Mouse (Mus musculus): Measurements from ENCODE around the gene Kif5c.

Gene Kif5c

DNA sequence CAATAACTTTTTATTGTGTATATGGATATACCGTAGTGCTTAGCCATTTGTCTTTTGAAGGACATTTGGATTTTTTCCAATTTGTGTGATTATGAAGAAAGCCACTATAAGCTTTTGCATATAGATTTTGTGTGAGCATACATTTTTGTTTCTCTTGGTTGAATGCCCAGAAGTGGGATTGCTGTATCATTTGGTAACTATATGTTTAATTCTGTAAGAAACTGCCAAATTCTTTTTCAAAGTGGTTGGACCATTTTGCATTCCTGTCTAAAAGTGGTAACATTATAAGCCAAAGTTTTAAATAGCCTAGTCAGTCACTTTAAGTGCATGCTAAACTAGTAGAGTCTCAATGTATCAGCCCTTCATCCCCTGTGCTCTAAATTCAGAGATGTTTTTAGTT is 6.5 kb downstream of the Kif5c start:
- DNase-seq: no peak

- no peak for DNase-seq
Measured at GRCm38 (mm10) chr2:49627611-49628010, 8.5 kb downstream of the Kif5c start.

DNA sequence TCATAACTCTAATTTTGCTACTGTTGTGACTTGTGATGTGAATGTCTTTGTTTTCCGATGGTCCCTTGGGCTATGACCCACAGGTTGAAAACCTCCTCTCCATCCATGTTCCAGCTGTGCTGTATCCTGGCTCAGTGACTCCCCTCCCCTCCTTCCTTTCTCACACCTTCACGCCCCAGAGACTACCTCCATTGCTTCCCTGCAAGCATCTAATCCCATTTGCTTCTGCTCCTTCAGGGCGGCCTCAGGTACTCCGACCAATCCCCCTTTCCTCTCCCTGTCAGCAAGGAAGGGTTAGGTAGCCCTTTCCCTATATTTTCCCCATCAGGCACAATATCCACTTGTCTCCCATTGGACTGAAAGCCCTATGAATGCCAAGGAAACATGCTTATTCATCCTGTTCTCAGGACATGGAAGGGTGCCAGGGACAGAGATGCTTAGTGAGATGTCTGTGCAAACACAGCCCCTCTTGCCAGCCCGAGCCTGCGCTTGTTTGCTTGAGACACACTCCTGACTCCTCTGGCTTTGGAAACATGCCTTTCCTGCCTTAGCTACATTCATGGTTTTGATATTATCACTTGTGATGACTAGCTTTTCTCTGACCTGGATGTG is 9.1 kb downstream of the Kif5c start:
- no peak for DNase-seq

DNA sequence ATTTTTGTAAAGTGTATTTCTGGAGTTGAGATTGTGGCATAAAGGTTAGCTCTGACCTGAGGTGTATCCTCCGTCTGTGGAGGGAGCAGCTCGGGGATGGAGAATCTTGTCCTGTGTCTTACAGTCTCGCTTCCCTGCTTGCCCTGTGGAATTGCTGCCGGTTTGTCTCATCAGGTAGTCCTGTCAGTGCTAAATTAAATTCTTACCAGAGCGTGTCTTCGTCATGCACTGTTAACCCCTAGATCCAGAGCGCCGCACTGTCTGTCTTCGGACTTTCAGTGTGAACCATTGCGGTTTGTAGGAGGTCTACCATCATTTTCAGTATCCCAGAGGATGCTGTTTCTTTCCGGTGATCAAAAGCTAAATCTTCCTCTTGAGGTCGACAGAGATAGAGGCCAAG is 10.1 kb downstream of the Kif5c start:
- no peak for DNase-seq

DNA sequence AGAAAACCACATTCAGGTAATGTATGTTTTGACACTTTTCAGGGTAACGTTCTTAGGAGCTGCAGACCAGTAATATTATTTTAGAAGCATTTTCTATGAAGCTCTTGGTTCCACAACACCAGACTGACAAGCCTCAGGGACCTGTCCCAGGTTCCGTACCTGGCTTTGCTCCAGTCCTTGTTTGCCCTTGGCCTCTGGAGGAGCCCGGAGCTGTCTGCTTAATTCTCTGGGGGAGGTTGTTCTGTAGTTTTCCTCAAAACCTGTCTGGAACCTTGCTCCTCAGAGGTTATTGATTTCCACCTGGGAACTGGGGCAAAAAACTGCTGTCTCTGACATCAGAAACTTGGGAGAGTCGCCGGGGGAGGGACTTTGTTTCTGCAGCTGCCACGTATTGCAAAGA is 11.5 kb downstream of the Kif5c start:
- DNase-seq: no peak

DNA sequence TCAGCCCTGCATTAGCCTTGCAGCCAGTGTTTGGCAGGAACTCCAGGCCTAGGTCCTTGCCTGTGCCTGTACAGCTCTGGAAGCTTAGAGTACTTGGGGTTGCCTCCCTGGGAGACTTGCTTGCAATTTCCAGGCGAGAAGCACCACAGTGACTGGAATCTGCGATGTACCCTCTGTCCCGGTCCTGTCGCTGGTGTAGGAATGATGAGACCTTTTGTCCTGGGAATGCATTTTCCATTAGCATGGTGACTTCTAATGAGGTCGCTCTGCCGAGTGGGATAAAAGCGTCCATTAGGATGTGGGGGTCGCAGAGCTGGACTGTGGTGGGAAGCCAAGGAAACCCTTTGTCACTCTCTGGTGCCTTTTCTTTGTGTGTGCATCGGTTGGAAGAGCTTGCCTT is 14.1 kb downstream of the Kif5c start:
- no peak for DNase-seq

GRCm38 (mm10) chr2:49642761-49643160 is 23.7 kb downstream of the Kif5c start:
- DNase-seq: no peak

GRCm38 (mm10) chr2:49643756-49644155 is 24.7 kb downstream of the Kif5c start:
- no peak for DNase-seq

GRCm38 (mm10) chr2:49647591-49647990 is 28.5 kb downstream of the Kif5c start:
- no peak for DNase-seq

DNA sequence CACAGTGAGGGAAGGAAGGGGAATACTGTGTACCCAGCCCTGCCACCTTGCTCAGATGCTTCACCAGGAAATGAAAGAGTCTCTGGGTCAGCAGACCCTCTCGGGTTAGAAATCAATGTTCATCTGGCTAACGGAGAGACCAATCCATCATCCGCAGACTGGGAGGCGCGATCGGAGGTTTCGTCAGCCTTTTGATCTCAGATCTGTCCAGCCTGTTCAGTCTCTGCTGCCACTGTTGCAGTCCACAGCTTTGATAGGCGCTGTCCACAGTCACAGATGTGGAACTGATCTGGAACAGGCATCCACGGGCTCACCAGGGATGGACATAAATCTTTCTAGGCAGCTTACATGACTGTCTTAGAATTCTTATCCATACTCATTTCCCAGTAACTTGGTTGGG is 29.2 kb downstream of the Kif5c start:
- no peak for DNase-seq

GRCm38 (mm10) chr2:49648806-49649205 is 29.7 kb downstream of the Kif5c start:
- DNase-seq: no peak

GRCm38 (mm10) chr2:49649211-49649610 is 30.1 kb downstream of the Kif5c start:
- DNase-seq: no peak

- DNase-seq: no peak
Measured at GRCm38 (mm10) chr2:49651737-49652136, 32.6 kb downstream of the Kif5c start.

- DNase-seq: no peak
Measured at GRCm38 (mm10) chr2:49654606-49655005, 35.5 kb downstream of the Kif5c start.

DNA sequence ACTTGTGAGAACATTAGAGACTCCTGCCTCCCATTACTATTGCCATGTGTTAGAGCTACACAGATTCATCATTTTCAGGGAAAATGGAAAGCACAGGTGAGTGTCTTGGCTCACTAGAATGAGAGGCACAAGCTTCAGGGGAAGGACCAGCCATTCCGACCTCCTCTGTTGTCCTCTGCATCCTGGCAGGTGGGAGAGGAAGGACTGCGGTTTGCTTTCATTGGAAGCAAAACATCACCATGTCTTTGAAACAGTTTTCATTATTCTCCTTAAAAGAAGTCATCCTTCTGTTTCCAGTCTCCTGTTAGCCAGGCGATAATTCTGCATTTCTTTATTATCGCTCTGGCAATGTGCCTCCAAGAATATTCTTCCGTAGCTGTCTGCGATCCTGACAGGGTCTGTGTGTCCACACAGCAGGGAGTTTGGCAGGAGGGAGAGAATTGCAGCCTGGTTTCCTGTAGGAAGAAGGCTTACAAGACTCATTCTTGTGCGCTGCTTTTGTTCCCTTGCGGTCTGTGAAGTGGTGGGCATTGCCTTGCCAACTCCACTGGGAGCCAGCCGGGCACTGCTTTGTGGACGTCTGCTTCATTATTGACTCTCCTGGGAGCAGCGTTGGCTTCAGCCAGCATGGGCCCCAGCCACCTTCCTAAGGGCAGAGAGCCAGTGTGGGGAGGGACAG is 36.2 kb downstream of the Kif5c start:
- DNase-seq: no peak

DNA sequence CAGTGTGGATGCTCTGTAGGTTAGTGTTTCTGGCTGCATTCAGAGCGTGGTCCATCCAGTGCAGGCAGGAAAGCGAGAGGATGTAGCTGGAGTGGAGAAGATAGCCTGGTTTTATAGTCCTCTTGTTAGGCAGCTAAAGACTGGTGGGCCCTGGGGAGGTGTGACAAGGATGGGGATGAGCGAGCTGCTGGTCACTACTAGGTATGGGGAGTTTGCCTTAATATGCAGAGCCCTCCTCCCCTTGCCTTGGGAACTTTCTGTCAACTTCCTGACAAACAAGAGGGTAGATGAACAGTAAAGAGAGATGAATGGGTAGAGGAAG is 36.7 kb downstream of the Kif5c start:
- DNase-seq: no peak

DNA sequence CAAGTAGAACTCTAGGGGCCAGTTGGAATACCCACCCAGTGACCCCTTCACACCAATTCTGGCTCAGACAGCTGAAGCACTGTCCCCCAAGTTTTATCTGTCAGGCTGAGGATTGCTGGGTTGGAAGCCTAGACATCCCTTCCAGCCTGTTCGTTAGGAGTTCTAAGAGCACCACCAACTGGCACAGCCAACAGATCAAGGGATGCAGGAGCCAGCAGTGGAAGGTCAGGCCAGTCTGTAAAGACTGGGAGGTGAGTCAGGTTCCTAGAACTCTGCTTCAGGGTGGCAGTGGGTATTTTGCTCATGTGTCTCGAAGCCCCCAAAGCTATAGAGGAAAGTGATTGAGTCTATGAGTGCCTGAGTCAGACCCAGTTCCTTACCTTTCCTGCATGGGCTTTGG is 37.9 kb downstream of the Kif5c start:
- DNase-seq: no peak

DNA sequence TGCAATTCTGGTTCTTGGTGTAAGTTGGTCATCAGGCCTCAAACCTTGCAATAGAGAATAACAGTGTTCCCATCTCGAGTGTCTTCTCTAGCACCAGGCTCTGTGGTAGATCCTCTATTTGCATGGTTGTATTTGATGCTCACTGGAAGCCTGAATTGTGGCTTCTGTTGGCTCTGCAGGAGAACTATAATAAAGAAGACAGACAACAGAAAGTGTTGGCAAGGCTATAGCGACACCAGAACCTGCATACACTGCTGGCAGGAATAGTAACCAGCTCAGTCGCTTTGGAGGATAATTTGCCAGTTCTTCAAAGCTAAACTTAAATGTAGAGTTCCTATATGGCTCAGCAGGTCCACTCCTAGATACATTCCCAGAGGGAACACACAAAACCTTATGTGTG is 38.6 kb downstream of the Kif5c start:
- DNase-seq: no peak

DNA sequence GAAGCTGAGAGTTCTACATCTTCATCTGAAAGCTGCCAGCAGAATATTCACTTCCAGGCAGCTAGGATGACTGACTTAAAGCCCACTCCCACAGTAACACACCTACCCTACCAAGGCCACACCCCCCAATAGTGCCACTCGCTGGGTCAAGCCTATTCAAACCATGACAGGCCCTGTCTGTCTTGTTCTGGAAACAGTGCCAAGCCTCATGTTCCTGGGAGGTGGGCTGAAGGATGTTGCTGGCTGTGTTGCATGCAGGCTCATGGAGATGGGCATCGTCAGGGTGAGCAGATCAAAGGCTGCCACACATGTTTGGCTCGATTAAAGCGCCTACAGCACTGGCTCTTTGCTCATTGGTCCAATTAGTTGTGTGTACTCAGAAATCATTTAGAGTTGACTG is 39.9 kb downstream of the Kif5c start:
- no peak for DNase-seq

GRCm38 (mm10) chr2:49659964-49660363 is 40.9 kb downstream of the Kif5c start:
- DNase-seq: no peak

GRCm38 (mm10) chr2:49660375-49660923 is 41.4 kb downstream of the Kif5c start:
- no peak for DNase-seq

GRCm38 (mm10) chr2:49661348-49661747 is 42.2 kb downstream of the Kif5c start:
- DNase-seq: no peak

DNA sequence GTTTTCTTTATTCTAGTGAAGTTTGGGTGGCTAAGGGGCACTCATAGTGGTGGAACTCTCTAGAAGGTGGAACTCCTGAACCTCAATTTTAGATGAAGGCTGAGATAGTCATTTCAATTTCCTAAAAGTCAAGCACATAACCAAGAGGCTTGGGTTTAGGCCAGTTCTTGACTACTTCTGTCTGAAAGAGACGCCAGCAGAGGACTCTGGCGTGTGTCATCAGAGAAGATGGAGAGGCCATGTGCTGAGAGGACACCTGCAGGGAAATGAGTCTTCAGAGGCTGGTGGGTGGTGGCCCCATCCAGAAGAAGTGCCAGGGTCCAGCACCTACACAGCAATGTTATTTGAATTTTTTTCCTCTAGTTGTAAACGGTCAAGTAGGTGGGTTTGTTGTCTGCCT is 42.8 kb downstream of the Kif5c start:
- DNase-seq: no peak

DNA sequence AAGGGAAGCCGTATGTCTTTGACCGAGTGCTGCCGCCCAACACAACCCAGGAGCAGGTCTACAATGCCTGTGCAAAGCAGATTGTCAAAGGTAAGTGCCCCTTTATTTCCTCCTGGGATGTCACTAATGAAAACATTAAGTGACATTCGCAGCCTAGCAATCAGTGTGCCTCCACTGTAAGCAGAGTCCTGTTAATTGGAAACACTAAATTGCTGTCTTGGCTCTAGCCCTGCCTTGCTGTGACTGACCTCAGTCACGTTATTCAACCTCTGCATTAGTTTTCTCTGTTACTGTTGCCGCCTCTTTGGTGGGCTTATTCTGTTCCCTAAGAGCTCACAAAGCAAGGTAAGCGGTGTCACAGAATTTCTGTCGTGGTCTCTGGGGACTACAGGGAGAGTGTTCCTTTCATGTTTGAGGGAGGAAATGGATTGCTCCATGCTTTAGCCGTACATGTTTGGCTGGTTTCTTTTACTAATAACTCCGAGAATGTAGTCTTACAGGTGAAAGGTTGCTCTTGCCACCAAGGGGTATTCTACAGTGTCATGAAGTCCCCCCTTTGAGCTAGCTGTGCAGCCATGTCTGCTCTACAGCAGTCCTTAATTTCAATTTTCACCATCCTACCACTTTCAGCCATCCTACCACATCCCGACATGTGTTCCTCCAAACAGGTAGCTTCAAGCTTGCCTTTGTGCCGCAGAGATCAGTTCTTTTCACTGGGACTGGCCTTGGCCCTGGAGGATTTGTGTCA is 52.8 kb downstream of the Kif5c start:
- DNase-seq: no peak
